ENCODE assay signal across 8 mouse cellular contexts in genomic region chr10:94689176-94689510, GRCm38 (mm10). TPM values are rescaled to one million over a fixed set of nuclear protein-coding genes. Genes with fewer than 3 reads are reported as not detected.
DNase-seq lines count a peak whose midpoint lies in the region; ATAC-seq and TF ChIP-seq lines count a peak whose summit lies in the region.

No protein-coding gene starts in this region.

- H3K4me2 ChIP-seq in forebrain, embryonic 12.5 days: peak overlapping the region; percentile 81
- peak overlapping the region; percentile 72 for H3K4me2 ChIP-seq in liver, embryonic 14.5 days (ENCODE audit: low read depth)

- no peak for TF ChIP-seq POLR2A in cerebellum, adult 2 months (IDR thresholded peaks at IDR 0.05; ENCODE audit: borderline replicate concordance, insufficient read depth, low read length)

- H3K36me3 ChIP-seq in C2C12 (ENCODE audit: control insufficient read depth, insufficient read depth): no peaks in the 10 kb centered on the region
- peaks cover 3% of the 10 kb centered on the region; the same call in 1 of the 2 replicates for H3K36me3 ChIP-seq in forebrain, embryonic 12.5 days (replicated peaks)
- H3K36me3 ChIP-seq in liver, embryonic 14.5 days (replicated peaks; ENCODE audit: control insufficient read depth, insufficient read depth, low read depth): no peaks in the 10 kb centered on the region

- peak overlapping the region; percentile 9 for H3K27ac ChIP-seq in cerebellum, adult 2 months (ENCODE audit: insufficient read depth, low read length)
- H3K27ac ChIP-seq in forebrain, embryonic 12.5 days: peak overlapping the region; percentile 91
- peak overlapping the region; percentile 84 for H3K27ac ChIP-seq in liver, embryonic 14.5 days

- H3K9ac ChIP-seq in forebrain, embryonic 12.5 days: peak overlapping the region; percentile 93
- H3K9ac ChIP-seq in liver, embryonic 14.5 days (replicated peaks): peak overlapping the region; percentile 89

- peaks cover 58% of the 10 kb centered on the region for H3K79me2 ChIP-seq in C2C12 (ENCODE audit: control insufficient read depth, insufficient read depth)

- ATAC-seq in forebrain, embryonic 12.5 days (ENCODE audit: low FRiP score): no peak
- peak; percentile 1; the same call in 1 of the 2 replicates for ATAC-seq in liver, embryonic 14.5 days (ENCODE audit: insufficient read depth)

- peak overlapping the region; percentile 91 for H3ac ChIP-seq in C2C12 (ENCODE audit: control insufficient read depth, insufficient read length, low read depth)

- no peaks in the 10 kb centered on the region for H3K27me3 ChIP-seq in cerebellum, adult 2 months (ENCODE audit: control insufficient read depth, insufficient read depth, low read length)
- H3K27me3 ChIP-seq in C2C12 (ENCODE audit: control insufficient read depth, insufficient read depth, insufficient read length): no peaks in the 10 kb centered on the region
- H3K27me3 ChIP-seq in forebrain, embryonic 12.5 days: no peaks in the 10 kb centered on the region
- H3K27me3 ChIP-seq in liver, embryonic 14.5 days (ENCODE audit: control insufficient read depth, insufficient read depth, low read length): no peaks in the 10 kb centered on the region

- peaks cover 32% of the 10 kb centered on the region for H3K79me3 ChIP-seq in C2C12 (ENCODE audit: low read depth)

- WGBS in cerebellum, adult 2 months: 2% methylated on average over 7 of the region's 7 CpGs
- 2% methylated on average over 7 of the region's 7 CpGs for WGBS in forebrain, embryonic 12.5 days
- 1% methylated on average over 7 of the region's 7 CpGs for WGBS in liver, embryonic 14.5 days (ENCODE audit: insufficient replicate concordance)

- peaks cover 2% of the 10 kb centered on the region; the same call in 1 of the 2 replicates for H3K4me1 ChIP-seq in cerebellum, adult 2 months (ENCODE audit: control insufficient read depth, insufficient read depth, low read length)
- H3K4me1 ChIP-seq in forebrain, embryonic 12.5 days: peaks cover 16% of the 10 kb centered on the region
- peaks cover 12 to 13% of the 10 kb centered on the region in 2 experiments for H3K4me1 ChIP-seq in liver, embryonic 14.5 days (replicated peaks; ENCODE audit: control insufficient read depth in 2 of 2, insufficient read depth in 2 of 2, low read length in 1 of 2)

- no peak for DNase-seq in cerebellum, adult 2 months
- no peak for DNase-seq in cerebellum, postnatal 25 days
- no peak for DNase-seq in liver, embryonic 14.5 days (ENCODE audit: low read depth in 3 of 3, low spot score in 3 of 3)
- no peak for DNase-seq in frontal cortex, postnatal 10 days (ENCODE audit: low spot score in 2 of 2)
- no peak for DNase-seq in urinary bladder, postnatal 14 days (ENCODE audit: low spot score)
- no peak for DNase-seq in urinary bladder, postnatal 4 days (ENCODE audit: low spot score in 2 of 2)

- TF ChIP-seq EP300 in liver, embryonic 14.5 days (IDR thresholded peaks at IDR 0.05; ENCODE audit: low read depth): no peak

- TF ChIP-seq CTCF in cerebellum, adult 2 months (IDR thresholded peaks at IDR 0.05; ENCODE audit: borderline replicate concordance, insufficient read depth, low read depth, low read length): no peak
- no peak for TF ChIP-seq CTCF in C2C12 (IDR thresholded peaks at IDR 0.05; ENCODE audit: control insufficient read depth, insufficient read depth, insufficient read length)
- TF ChIP-seq CTCF in liver, embryonic 14.5 days (IDR thresholded peaks at IDR 0.05; ENCODE audit: low read depth): no peak

- H3K9me3 ChIP-seq in forebrain, embryonic 12.5 days: no peaks in the 10 kb centered on the region
- H3K9me3 ChIP-seq in liver, embryonic 14.5 days (ENCODE audit: control insufficient read depth, low read length): no peaks in the 10 kb centered on the region

- H3K4me3 ChIP-seq in cerebellum, adult 2 months (replicated peaks; ENCODE audit: insufficient read depth, low read depth, low read length): peak overlapping the region; percentile 77
- peak overlapping the region; percentile 78 for H3K4me3 ChIP-seq in C2C12 (ENCODE audit: insufficient read depth, poor library complexity, severe bottlenecking)
- H3K4me3 ChIP-seq in forebrain, embryonic 12.5 days (replicated peaks): peak overlapping the region; percentile 90
- H3K4me3 ChIP-seq in liver, embryonic 14.5 days (ENCODE audit: insufficient read depth in 1 of 2, low read depth in 2 of 2, low read length in 2 of 2): peak overlapping the region; percentile 69 to 86

TF ChIP-seq in C2C12, 6 proteins besides CTCF, POLR2A, EP300 and RAD21:
- TF ChIP-seq USF1 (IDR thresholded peaks at IDR 0.05; ENCODE audit: low read depth) (no peak), FOSL1 (IDR thresholded peaks at IDR 0.05; ENCODE audit: insufficient read depth, low read length, poor library complexity, severe bottlenecking) (no peak), CEBPB (IDR thresholded peaks at IDR 0.05; ENCODE audit: low read depth) (no peak), MAX (IDR thresholded peaks at IDR 0.05) (no peak), MYOG (IDR thresholded peaks at IDR 0.05; ENCODE audit: control insufficient read depth, extremely low read depth, insufficient read length) (no peak), MYOD1 (IDR thresholded peaks at IDR 0.05; ENCODE audit: control insufficient read depth, insufficient read length, low read depth) (no peak)

RNA-seq across cellular contexts. Expression of gene Cep83, which starts 0.7 kb away (rescaled TPM):
- 26.0 and 26.7 TPM in 2 replicates for polyA plus RNA-seq in cerebellum, adult 2 months (2012; rRNA removed)
- 5.6 TPM for polyA plus RNA-seq in C2C12 (2012; fragmentation: generic; extraction: Trizol)
- 26.4 and 27.9 TPM in 2 replicates for polyA plus RNA-seq in forebrain, embryonic 12.5 days (2016; fragmentation: Nextera tagmentation; extraction: Ambion mirVana)
- 4.5 and 9.0 TPM in 2 replicates for polyA plus RNA-seq in liver, embryonic 14.5 days (2012; rRNA removed)
- 9.7 and 10.8 TPM in 2 replicates for polyA plus RNA-seq in liver, embryonic 14.5 days (2014; fragmentation: Nextera tagmentation; extraction: Ambion mirVana)

Comparison
In these comparisons a context has a peak if more than half of its experiments do, and no peak if none do; other contexts are left out.
1. H3K27ac ChIP-seq: peak in every context shown above with its lines; median percentile 91 in forebrain, embryonic 12.5 days; 84 in liver, embryonic 14.5 days; 9 in cerebellum, adult 2 months.